Mouse (Mus musculus): Measurements from ENCODE around the gene Foxo3. TPM values are rescaled to one million over a fixed set of nuclear protein-coding genes. Genes with fewer than 3 reads are reported as not detected.

The Foxo3 gene
- 37.6 and 51.7 TPM in 2 replicates for total RNA-seq (2014; fragmentation: Nextera tagmentation)
- total RNA-seq (2017), result 38.6 and 40.0 TPM in 2 replicates

DNA sequence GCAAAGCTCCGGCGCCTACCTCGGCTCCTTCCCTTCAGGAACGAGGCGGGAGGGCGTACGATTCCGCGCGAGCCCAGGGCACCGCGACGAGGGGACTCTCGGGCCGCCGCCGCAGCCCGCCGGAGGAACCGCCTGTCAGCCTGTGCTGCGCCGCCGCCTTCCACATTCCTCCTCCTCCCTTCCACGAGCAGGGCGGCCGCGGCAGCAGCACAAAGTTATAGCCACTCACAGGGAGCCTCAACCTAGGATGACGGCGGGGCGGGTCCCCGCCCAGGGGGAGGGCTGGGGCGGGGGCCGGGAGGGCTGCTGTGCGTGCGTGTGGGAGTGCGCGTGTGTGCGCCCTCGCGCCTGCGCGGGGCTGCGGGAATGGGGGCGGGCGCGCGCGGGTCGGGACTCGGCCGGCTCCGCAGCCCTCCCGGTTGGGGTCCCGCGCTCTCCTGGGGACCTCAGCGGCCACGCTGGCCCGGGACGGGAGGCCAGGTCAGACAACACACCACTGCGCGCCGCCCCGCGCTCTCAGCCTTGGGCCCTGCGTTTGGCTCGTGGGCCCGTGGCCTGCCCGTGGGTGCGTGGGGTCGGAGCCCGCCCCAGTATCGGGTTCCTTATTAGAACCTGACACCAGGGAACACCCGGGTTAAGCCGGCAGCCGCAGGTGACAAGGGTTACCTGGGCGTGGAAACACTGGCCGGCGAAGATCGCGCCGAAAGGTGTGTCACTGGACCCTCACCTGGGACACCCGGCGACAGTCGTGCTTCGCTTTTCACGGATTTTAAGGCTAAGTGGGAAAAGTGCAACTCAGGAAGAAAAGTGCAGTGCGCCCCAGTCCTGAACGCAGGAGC lies at the start of gene Foxo3:
Gene Foxo3 (minus strand): TSS at position 249 of the 839 bp plus-strand sequence.
- ATAC-seq (replicated peaks; ENCODE audit: low FRiP score, low TSS enrichment, poor library complexity, severe bottlenecking), result peak; percentile 43

- no peak for ATAC-seq (replicated peaks; ENCODE audit: low FRiP score, low TSS enrichment, poor library complexity, severe bottlenecking)
Observed at GRCm38 (mm10) chr10:42325305-42325704, 48.8 kb upstream of the Foxo3 start.

DNA sequence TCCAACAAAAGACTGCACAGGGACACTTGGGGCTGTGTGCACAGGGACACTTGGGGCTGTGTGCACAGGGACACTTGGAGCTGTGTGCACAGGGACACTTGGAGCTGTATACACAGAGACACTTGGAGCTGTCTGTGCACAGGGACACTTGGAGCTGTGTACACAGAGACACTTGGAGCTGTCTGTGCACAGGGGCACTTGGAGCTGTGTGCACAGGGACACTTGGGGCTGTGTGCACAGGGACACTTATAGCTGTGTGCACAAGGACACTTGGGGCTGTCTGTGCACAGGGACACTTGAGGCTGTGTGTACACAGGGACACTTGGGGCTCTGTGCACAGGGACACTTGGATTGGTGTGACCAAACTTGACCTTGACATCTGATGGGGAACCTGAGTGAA lies 47.4 kb upstream of the Foxo3 start:
- ATAC-seq (replicated peaks; ENCODE audit: low FRiP score, low TSS enrichment, poor library complexity, severe bottlenecking), result no peak

GRCm38 (mm10) chr10:42313222-42313786 lies 36.7 kb upstream of the Foxo3 start:
- no peak for ATAC-seq (replicated peaks; ENCODE audit: low FRiP score, low TSS enrichment, poor library complexity, severe bottlenecking)

GRCm38 (mm10) chr10:42312557-42312956 lies 36.0 kb upstream of the Foxo3 start:
- no peak for ATAC-seq (replicated peaks; ENCODE audit: low FRiP score, low TSS enrichment, poor library complexity, severe bottlenecking)

DNA sequence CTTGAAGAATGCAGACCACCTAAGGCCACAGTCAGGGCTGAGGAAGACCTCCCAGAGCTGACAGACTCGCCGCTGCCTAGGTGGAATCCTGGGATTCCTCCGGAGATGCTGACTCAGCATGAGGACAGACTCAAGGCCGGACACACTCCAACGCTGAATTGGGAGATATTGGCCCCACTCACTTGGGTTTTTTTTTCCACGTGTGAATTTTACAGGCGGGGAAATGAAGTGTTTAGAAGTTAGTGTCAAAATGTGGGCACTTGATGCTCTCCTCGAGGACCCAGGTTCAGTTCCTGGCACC lies 32.1 kb upstream of the Foxo3 start:
- ATAC-seq (replicated peaks; ENCODE audit: low FRiP score, low TSS enrichment, poor library complexity, severe bottlenecking), result no peak

- ATAC-seq (replicated peaks; ENCODE audit: low FRiP score, low TSS enrichment, poor library complexity, severe bottlenecking), result peak; percentile 62; the same call in 1 of the 2 replicates
Observed at GRCm38 (mm10) chr10:42307980-42308686, 31.6 kb upstream of the Foxo3 start.

DNA sequence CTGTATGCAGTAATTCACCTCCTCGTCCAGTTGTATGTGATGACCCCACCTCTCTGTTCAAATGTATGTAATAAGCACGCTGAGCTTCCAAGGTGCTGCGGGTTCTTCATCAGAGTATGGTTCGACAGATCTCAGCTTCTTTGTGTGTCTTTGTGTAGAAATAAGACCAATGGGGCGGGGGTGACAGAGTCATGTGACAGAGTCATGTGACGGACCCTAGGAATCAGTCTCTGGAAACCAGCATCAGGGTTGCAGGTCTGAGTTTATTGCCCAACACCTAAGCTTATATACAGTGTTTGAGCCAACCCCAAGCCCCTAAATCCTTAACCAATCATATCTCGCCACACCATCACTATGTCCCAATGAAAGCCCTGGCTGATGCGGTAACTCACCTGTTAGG lies 29.9 kb upstream of the Foxo3 start:
- ATAC-seq (replicated peaks; ENCODE audit: low FRiP score, low TSS enrichment, poor library complexity, severe bottlenecking), result no peak

DNA sequence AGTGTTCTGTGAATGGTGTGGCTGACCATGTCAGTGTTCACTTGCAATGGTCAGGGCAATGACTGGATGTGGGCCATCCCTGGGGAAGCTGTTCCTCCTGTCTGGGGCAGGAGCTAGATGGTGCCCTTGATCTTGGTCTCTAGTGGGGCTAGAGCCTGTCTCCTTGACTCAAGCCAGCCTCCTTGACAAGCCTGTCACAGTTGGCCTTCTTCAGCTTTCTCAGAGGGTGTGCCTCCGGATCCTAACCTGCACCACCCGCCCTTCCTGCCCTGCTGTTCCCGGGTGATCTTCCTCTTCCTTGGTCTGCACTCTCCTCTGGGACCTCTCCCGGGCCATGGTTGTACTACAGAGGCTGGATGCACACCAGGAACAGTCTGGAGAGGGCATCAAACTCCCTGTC lies 24.2 kb upstream of the Foxo3 start:
- ATAC-seq (replicated peaks; ENCODE audit: low FRiP score, low TSS enrichment, poor library complexity, severe bottlenecking), result no peak

- no peak for ATAC-seq (replicated peaks; ENCODE audit: low FRiP score, low TSS enrichment, poor library complexity, severe bottlenecking)
Observed at GRCm38 (mm10) chr10:42299967-42300366, 23.4 kb upstream of the Foxo3 start.

GRCm38 (mm10) chr10:42299426-42299825 lies 22.9 kb upstream of the Foxo3 start:
- ATAC-seq (replicated peaks; ENCODE audit: low FRiP score, low TSS enrichment, poor library complexity, severe bottlenecking), result no peak

DNA sequence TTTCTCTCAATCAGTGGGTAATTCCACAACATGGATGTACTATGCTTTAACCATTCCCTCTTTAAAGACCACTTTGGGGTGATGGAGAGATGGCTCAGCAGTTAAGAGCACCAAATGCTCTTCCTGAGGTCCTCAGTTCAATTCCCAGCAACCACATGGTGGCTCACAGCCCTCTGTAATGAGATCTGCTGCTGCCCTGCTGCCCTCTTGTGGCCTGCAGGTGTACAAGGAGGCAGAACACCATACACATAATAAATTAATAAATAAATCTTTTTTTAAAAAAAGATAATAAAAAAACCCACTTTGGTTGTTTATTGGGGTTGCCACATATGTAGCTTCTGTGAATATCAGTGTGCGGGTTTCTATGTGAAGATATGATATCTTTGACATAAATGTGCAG lies 21.4 kb upstream of the Foxo3 start:
- no peak for ATAC-seq (replicated peaks; ENCODE audit: low FRiP score, low TSS enrichment, poor library complexity, severe bottlenecking)

GRCm38 (mm10) chr10:42297109-42297508 lies 20.6 kb upstream of the Foxo3 start:
- no peak for ATAC-seq (replicated peaks; ENCODE audit: low FRiP score, low TSS enrichment, poor library complexity, severe bottlenecking)

GRCm38 (mm10) chr10:42296559-42296958 lies 20.0 kb upstream of the Foxo3 start:
- peak; percentile 86 for ATAC-seq (replicated peaks; ENCODE audit: low FRiP score, low TSS enrichment, poor library complexity, severe bottlenecking)

DNA sequence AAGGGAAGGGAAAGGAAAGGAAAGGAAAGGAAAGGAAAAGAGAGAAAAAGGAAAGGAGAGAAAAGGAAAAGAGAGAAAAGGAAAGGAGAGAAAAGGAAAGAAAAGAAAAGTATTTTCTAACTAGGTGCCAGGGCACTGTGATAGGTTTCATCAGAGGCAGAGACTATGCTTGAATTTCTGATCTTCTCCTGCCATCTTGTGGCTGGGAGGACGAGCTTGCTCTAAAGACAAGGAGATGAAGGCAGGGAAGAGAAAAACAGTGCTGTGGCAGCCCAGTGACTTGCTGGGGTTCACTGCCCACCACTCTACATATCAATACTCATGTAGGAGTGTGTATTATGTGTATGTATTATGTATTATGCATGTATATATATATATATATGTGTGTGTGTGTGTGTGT lies 18.5 kb upstream of the Foxo3 start:
- ATAC-seq (replicated peaks; ENCODE audit: low FRiP score, low TSS enrichment, poor library complexity, severe bottlenecking), result 0 out of 2 replicates have a peak, but pooled peaks have one; percentile 39

DNA sequence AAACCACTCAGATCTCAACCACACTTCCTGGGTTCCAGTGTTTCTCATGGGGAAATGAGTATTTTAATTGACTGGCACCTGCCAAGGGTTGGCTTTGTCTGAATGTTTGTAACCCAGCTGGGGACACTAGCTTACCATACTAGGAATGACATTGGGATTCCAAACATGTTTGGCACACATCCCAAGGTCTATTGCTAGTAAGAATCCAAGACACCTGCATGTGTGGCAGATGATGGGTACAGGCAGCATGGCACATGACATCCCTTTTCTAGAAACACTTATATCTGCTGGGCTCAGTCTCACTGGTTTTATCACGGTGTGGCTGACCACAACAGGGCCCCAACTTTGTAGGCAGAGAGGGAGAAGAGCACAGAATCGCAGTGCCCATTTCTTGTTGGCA lies 17.8 kb upstream of the Foxo3 start:
- ATAC-seq (replicated peaks; ENCODE audit: low FRiP score, low TSS enrichment, poor library complexity, severe bottlenecking), result no peak

- ATAC-seq (replicated peaks; ENCODE audit: low FRiP score, low TSS enrichment, poor library complexity, severe bottlenecking), result no peak
Observed at GRCm38 (mm10) chr10:42293877-42294276, 17.3 kb upstream of the Foxo3 start.

DNA sequence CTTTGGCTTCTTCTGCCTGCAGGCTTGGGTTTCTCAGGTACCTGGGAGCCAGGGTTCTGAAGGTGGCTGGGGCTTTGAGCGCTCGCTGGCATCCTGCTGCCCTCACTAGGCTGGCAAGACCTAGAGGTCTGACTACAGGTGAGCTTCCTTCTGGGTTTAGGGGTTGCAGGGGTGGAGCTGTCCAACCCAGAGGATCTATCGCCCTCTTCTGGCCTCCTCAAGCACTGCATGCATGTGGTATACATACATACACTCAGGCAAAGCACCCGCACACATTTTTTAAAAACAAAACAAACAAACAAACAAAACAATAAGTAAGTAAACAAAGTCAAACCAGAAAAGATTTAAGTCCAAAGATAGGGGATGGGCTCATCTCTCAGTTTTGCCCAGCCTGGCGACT lies 14.8 kb upstream of the Foxo3 start:
- ATAC-seq (replicated peaks; ENCODE audit: low FRiP score, low TSS enrichment, poor library complexity, severe bottlenecking), result peak; percentile 72

DNA sequence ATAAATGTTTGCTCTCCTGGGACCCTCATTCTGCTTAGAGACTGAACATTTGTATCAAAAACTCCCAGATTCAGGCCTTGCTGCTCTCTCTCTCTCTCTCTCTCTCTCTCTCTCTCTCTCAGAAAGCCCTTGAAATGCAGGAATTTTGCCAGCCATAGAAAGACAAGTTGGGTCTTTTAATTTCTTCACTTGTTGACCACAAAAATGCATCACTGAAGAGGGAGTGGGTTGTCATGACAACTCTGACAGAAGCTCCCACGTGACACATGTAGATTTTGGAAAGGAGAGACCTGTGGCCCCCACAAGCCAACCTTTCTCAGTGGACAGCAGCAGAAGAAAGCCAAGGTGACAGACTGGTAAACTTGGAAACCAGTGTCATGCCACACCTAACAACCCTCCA lies 11.1 kb upstream of the Foxo3 start:
- ATAC-seq (replicated peaks; ENCODE audit: low FRiP score, low TSS enrichment, poor library complexity, severe bottlenecking), result no peak

- ATAC-seq (replicated peaks; ENCODE audit: low FRiP score, low TSS enrichment, poor library complexity, severe bottlenecking), result no peak
Observed at GRCm38 (mm10) chr10:42278307-42278850, 1.8 kb upstream of the Foxo3 start.

Data from megakaryocyte-erythroid progenitor cell, adult 5-6 weeks (primary cell).